Mouse (Mus musculus) adrenal gland, postnatal 36 days (tissue): Measurements from ENCODE around the gene Bcl9l. TPM values are rescaled to one million over a fixed set of nuclear protein-coding genes. Genes with fewer than 3 reads are reported as not detected.

Experiments
- DNase-seq, 2 experiments: peaks; one replicate each; pipeline ENCODE4 v3.0.0; 2021; ENCODE audit warnings: mixed read lengths in 1 of 2
- total RNA-seq, 2 experiments: library from RNA; stranded (reverse); gene quantifications; 2 replicates each; pipeline ENCODE4 v1.2.3; 2021

Gene Bcl9l
- total RNA-seq, 2 experiments from 2014 or later: 47.6 to 51.8 TPM

DNA sequence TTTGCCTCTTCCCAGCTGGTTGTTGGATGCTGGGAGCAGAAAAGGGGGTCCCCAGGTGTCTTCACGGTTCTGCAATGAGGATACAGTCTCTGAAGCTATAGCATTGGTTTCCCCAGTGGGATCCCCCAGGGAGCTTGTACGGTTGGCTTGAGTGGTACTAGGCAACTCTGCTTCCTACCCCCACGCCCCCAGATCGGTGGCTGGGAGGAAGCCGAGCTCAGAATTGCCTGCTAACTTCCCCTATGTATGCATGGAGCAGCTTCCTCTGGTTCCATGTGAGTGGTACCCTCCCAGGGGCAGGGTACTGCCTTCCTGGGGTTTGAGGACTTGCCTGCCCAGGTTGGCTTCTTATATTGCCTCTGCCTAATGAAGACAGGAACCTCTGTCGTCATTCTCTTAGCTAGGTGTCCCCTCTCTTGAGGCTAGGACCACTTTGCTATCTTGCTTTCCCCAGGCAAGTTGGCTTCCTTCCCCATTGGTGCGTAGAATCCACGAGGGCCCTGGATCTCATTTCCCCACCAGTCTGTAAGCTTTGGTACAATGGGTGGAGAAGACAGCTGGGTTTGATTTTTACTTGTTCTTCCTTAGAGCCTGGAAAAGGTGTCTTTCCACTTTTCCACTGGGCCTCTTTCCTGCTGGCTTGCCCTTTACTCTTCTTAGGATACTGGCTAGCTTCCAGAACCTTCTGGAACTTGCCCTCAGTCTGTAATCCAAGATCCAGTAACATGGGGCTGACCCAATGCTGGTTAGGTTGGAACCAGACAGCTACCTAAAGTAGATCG, 29.5 kb downstream of the Bcl9l start:
- DNase-seq: no peak

DNA sequence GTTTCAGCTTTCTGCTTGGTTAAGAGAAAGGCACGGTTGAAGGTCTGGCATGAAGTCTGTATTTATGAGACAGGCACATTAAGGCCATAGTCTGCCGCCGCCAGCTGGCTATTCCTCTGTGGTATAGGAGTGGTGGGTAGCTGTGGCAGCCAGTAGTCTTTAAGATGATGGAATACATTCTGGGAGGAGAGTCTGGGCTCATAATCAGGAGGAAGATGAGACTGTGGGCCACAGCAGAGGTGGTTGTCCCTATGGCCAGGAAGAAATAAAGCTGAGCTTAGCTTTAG, 30.0 kb downstream of the Bcl9l start:
- DNase-seq: no peak

DNA sequence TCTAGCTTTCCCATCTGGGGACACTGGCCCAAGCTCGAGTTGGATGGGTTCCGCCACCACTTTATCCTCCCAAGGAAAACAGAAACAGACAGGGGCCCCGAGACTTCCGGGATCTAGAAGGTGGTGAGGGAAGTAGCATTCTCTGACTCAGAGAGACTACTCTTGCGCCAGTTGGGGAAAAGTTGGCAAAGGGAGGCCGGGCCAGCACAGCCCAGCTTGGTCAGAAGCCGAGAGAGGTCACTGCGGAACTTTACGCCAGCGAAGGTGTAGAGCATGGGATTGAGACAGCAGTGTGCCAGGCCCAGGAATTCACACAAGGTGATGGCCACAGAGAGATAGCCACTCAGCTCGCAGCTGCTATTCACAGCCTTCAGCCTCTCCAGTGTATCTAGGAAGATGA, 30.5 kb downstream of the Bcl9l start:
- DNase-seq: peak in 1 of 2 experiments; percentile 42

DNA sequence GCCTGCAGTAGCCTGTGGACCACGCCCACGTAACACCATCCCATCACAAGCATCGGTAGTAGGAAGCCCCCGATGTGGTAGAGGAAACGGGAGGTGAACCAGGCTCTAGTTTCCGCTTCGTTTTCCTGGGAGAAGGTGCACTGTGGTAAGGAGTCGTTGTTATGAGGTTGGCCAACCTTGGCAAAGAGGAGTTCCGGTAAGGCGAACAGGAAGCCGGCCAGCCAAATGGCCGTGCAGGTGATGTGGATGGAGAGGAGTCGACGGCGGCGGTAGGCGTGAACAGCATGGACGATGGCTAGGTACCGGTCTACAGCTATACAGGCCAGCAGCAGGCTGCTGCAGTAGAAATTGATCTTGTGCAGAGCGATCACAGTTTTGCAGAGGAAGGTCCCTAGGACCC, 31.0 kb downstream of the Bcl9l start:
- no peak for DNase-seq

DNA sequence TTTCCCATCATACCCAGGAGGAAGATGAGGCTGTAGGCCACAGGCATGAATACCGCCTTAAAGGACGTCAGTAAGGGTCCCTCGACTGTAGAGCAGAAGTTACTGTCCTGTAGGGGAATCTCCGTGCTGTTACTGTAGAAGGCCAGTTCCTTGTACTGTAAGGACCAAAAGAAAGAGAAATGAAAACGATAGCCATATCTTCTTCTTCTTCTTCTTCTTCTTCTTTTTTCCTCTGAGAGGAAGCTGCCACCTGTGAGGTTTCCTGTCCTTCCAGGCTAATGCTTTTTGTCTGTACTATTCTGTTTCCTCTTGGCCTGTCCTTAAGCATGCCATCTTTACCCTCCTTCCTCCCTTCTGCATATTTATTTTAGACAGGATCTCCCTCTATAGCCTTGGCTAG, 31.5 kb downstream of the Bcl9l start:
- no peak for DNase-seq

DNA sequence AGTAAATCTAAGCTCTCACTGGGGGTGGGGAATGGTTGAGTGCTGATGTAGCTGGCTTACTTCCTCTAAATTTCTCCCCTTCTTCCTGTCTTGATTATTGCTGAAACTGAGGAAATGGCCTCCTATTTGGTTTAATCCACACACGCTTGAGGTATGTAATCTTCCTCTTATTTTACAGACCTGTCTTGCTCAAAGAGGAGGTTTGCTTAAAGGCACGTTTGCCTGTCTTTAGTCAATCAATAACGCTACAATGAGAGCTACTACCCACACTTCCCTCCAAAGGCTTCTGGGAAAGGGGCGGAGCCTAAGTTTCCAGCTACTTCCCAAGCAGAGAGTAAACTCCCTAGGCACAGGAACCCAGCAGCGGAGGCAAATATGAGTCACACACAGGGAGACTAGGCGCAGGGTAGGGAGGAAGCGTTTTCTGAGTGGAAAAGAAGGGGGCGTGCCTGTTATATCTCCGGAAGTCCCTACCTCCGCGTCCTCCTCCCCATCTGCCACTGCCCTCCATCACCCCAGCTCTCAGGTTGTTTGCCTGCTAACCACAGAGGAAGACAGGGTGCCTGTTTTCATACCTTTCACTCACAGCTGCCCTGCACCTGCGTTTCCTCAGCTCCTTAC, 32.6 kb downstream of the Bcl9l start:
- DNase-seq: peak; percentile 63 to 70

DNA sequence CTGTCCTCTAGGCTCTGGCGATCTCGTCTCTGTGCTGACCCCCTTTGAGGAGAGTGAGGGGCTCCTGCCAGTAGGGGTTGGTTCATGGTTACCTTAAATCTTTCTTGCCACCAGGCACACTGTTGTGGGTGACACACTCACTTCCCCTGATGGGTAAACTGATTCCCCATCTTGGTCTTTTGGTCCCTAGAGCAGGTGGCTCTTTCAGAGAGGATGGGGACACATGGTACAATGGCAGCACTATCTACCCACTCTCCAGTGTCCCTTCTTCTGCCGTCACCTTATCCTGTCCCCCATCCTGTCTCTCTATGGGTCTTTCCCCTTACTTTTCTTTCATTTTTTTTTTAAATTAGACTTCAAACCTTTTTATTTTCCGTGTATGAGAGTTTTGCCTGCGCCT, 33.3 kb downstream of the Bcl9l start:
- DNase-seq: no peak

DNA sequence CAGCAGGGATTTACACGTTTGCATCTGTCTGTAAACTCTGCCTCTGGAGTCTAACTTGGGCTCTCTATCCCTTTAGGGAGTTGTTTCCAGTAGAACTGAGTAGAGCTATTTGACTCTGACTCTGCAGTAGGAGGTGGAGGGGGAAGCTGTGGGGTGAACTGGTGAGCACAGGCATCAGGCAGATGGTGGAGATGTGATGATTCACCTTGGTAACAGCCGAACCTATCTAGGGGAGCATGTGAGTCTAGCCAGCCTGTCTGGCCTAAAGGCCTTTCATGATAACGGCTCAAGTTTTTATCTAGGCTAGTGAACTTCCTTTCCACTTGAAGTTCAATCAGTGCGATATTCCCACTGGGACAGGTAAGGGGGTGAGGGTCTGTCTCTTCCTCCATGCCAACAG, 34.7 kb downstream of the Bcl9l start:
- no peak for DNase-seq

DNA sequence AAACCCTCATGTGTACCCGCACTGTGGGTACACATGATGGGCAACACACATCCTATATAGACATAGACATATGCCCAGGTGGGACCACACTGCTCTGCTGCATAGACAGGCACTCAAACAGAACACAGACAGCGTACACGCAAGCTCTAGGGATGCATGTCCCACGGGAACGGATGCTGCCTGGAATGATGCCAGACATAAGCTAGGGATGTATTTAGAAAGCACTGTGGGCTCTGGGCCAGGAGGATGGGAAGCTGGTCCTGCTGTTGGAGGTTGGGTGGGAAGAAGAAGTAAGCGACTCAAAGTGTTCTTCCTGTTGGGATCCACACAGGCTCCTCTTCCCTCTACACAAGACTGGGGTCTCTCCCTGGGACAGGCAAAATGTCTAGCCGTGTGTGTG, 35.4 kb downstream of the Bcl9l start:
- no peak for DNase-seq

DNA sequence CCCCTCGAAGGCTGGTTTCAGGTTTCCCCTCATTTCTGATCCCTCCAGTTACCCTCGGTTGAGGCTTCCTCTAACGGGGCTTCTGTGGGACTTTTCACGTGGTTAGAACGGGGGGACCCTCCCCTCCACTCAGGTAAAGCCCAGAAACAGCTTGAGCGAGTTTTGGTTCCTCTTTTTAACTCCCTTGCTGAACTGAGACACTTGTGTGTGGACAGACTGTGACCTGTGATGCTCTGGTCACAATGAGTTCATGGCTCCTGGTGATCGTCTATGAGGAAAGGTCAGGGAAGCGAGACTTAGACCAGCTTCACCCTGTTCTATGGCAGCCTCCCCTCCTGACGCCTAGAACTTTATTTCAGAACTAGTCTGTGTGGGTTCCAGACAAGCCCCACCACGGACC, 39.3 kb downstream of the Bcl9l start:
- DNase-seq: no peak

DNA sequence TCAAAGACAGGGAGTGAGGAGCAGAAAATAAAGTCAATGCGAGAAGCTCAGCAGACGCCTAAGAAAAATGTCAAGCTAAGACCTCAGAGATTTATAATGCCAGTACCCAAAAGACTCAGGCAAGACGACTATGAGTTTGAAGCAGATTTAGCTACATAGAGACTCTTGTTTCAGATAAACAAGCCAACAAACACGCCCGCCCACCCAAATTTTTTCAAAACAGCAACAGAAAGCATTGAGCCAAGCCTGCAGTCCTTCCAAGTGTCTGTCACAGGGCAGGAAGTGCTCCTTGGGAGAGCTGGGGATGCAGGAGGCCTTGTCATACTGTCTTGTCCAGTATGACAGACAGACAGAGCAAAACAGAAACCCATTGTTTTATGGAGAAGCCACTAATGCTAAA, 41.1 kb downstream of the Bcl9l start:
- no peak for DNase-seq

DNA sequence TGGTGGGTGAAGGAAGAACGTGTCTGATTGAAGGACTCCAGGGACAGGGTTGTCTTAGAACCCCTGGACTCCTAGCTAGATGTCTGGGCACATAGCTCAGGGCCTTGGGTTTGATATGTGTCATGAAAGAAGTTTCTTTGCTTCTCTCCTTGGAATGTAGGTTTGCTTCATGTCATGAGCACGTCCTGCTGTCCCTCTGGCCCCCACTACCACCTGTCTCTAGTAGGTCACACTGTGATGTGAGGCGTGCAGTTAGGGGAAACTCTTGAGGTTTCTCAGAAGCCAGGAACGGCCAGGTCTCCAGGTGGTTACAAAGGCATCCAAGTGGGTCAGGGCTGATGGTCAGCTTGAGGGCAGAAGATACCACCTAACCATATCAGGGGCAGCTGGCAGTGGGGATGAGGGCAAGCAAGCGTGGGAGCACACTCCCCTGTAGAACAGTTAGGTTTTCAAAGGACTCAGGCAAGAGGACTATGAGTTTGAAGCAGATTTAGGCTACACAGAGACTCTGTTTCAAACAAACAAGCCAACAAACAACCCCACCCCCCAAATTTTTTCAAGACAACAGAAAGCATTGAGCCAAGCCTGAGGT, 41.7 kb downstream of the Bcl9l start:
- no peak for DNase-seq

DNA sequence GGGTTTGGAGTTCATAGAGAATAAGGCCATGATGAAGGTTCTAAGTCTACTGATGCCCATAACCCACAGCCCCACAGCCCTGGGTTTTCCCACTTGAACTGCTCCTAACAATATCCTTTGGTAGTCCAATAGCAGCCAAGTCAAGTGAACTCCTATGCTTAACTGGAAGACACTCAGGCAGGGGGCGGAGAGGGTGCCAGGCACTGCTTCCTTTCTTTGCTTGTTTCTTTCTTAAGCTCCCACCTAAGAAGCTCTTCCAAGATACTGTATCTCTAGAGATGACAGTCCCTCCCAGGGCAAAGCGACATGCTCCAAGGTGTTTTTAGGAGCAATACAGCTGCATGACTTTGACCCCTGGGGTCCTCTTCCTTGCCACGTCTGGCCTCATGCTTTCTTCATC, 42.4 kb downstream of the Bcl9l start:
- no peak for DNase-seq

DNA sequence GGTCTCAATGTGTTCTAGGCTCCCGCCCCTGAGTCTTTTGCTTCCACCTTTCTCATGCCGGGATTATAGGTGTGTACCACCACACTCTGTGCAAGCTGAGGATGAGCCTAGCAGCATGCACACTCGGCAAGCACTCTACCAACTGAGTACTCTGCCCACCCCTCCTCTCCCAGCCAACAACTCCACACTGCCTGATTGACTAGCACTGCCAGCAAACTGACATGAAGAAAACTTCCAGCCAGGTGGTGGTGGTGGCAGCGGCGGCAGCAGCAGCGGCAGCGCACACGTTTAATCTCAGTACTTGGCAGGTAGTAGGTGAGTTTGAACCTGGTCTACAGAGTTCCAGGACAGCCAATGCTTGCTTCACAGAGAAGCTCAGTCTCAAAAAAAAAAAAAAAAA, 43.0 kb downstream of the Bcl9l start:
- DNase-seq: no peak

DNA sequence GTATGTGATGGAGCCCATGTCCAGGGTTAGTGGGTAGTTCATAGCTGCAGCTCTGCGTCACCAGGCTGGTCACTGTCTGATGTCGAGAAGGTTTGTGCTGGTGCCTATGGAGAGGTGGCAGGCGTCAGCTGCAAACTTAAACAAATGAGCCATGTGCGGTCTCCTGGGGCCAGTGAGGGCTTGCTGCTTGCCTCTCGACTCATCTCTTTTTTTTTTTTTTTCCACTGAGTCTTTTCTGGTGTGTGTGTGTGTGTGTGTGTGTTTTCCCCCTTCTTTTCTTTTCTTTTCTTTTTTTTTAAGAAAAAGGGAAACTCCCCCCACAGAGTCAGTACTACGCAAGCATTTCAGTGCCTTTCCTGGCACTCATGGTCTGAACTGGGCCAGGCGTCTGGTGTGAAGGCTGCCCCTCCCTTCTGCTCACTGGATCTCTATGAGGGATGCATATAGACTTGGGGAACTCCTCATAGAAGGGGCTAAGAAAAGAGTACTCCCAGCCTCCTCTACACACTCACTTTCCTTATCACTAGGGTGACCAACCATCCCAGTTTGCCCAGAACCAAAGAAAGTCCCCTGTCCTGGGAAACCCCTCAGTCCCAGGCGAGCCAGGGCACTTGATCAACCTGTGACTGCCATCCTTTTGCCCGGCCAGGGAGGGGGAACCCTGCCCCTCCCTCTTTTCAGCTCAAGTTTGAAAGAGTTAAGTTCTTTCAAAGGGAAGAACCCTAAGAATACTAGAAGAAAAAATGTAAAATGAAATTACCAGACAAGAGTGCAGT, 43.9 kb downstream of the Bcl9l start:
- no peak for DNase-seq

DNA sequence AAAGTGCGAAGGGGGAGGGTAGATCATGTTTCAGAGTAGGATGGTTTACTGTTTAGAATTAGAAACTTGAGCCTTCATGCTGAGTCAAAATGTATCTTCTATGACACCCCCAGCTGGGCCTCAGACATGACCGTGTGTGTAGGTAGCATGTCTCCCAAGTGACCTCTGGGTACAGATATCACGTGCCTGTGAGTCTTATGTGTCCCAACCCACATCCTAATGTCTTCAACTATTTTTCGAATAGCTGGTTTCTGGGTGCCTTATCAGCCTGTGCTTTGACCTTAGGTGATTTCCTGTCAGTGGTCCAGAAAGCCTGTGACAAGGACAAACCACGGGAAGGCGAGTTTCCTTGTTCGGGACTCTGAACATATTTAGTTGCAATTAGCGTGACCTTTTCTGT, 45.7 kb downstream of the Bcl9l start:
- DNase-seq: no peak

DNA sequence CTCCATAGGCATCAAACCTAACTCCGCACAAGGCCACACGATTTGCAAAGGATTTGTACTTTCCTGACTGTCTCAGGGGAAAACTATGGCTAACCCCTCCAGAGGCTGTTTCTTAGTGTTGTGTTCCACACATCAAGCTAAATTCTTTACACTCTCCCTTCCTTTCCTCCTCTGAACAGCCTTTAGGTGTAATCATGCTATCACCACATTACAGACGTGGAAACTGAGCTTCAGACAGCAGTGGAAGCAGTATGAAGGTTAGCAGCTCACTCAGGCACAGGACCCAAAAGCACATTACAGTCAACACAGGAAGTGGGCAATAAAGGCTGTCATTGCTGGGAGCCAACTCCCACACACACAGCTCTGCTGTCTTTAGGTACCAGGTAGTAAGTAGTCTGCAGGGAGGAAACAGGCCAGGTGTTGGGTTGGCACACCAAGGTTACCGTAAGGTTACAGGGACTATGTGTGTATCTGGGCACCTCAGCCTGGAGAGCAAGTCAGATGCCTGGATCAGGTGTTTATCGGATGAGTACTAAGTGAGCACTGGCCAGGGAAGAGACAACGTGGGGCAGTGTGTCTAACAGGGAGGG, 50.5 kb downstream of the Bcl9l start:
- no peak for DNase-seq

DNA sequence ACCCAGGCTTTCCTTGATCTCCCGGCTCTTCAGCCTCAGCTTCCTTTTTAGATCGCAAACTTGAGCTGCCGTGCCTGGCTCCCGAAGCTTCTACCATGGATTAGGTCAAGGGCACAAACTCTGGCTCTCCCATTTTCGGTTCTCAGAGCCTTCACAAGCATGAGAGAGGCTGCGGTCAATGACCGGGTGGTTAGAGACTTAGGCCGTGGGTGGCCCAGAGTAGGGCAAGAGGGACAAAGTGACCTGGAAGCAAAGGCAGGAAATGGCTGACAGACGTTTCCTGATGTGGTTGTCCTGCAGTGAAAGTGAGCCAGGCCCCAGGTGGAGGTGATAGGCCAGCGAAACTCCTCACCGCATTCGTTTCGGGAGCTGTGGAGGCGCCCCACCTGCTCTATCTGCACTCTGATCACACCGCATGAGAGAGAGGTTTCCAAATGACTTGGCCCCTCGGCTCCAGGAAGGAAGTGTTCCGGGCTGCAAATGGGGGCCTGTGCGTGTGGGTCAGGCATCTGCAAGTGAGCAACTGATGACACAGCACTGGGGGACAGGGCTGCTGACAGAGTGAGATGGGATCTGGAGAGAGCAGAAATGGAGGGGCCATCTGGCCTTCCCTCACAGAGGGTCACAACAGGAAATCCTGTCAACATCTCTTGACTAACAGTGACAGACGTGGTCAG, 55.1 kb downstream of the Bcl9l start:
- DNase-seq: peak in 1 of 2 experiments; percentile 18

DNA sequence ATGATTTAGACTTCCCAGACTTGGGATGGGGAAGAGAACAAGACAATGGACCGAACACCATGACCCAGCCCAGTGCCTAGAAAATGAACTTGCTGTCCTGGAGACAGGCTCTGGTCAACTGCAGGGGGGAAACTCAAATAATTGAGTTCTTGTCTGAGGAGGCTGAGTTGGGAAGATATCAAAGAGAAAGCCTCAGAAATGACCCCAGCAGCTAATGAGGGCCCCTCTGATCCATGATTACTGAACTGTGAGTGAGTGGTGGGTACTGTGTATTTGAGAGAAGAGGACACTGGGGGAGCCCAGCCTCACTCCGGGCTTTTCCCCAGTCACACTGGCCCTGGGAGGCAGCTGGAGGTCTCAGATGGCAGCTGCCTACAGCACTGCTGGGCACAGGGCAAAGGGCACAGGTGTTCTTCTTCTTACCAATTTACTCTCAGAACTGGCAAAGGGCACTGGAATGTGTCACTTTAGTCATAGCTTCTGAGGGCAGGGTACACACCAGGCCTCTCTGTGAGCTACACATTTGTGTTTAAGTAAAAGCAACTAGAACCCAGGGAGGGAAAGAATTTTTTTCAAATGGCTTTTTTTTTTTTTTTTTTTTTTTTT, 57.3 kb downstream of the Bcl9l start:
- no peak for DNase-seq

DNA sequence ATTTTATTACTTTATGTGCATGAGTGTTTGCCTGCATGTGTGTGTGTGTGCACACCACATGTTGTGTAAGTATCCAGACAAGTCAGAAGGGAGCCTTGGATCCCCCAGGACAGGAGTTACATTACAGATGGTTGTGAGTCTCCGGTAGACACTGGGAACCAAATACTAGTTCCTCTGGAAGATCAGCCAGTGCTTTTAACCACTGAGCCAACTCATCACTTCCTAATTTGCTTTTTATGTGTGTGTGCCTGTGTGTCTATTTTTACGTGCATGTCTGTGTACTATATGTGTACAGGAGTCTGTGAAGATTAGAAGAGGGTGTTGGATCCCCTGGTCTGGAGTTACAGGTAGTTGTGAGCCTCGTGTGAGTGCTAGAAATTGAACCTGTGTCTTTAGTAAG, 58.1 kb downstream of the Bcl9l start:
- DNase-seq: no peak

DNA sequence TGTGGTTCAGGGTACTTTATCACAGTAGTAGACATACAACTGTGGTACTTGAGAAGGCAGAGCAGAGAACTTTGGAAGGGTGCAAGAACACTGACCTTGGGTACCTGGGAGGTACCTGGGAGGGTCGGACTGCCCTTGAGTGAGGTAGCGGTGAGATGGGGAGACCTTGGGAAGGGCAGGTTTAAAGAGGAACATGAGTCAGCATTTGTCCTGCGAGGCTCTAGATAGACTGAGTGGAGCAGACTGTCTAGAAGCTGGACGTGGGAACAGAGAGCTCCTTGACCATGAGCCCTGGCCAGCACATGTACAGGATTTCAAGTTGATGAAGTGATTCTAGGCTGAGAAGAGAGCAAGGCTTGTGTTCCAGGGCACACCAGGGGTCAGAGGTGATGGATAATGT, 59.7 kb downstream of the Bcl9l start:
- DNase-seq: no peak

DNA sequence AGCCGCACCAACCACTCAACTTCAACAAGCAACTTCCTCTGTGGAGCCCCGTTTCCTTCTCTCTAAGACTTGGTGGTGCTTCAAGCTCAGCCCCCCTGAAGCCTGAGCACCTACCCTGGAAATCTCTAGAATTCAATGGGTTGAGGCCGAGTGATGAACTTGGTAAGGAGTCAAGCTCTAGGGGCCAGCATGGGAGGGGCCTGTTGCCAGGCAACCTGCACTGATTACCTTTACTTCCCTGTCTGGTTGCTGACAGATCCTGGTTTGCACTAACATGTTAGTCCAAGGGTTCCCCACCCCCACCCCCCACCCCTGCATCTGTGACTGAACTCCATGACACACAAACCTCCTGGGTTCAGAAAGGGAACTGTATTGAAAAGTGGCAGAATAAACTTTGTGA, 62.4 kb downstream of the Bcl9l start:
- no peak for DNase-seq
